Mouse (Mus musculus) small intestine, adult 2 months (tissue): ENCODE measurements around the gene Maml3. TPM values are rescaled to one million over a fixed set of nuclear protein-coding genes. Genes with fewer than 3 reads are reported as not detected.

Experiments
- H3K27ac ChIP-seq: fragments of 200-500 bp; 2 replicates; pipeline ENCODE4 v1.5.1; 2012; ENCODE audit warnings: low read depth, low read length, control low read depth, inconsistent platforms; ENCODE audit not compliant: insufficient read depth
- H3K27me3 ChIP-seq: fragments of 200-500 bp; 2 replicates; pipeline ENCODE4 v1.6.1; 2012; ENCODE audit warnings: mild to moderate bottlenecking, moderate library complexity, low read length, inconsistent platforms; ENCODE audit not compliant: control insufficient read depth, insufficient read depth
- H3K36me3 ChIP-seq: fragments of 200-500 bp; 2 replicates; pipeline ENCODE4 v1.6.1; 2012; ENCODE audit warnings: mild to moderate bottlenecking, low read length, control low read depth, inconsistent platforms; ENCODE audit not compliant: control insufficient read depth, insufficient read depth
- H3K4me1 ChIP-seq: fragments of 200-500 bp; 2 replicates; pipeline ENCODE4 v1.6.1; 2012; ENCODE audit warnings: low read length, inconsistent platforms, mixed read lengths; ENCODE audit not compliant: control insufficient read depth, insufficient read depth, insufficient read length
- H3K4me3 ChIP-seq: fragments of 200-500 bp; 2 replicates; pipeline ENCODE4 v1.5.1; 2012; ENCODE audit warnings: low read depth, mild to moderate bottlenecking, control low read depth, inconsistent platforms, low read length, moderate library complexity
- CTCF ChIP-seq: fragments of 200-500 bp; IDR thresholded peaks from 2 replicates; pipeline ENCODE4 v1.5.1; 2012; ENCODE audit warnings: low read depth, mild to moderate bottlenecking, control low read depth, inconsistent platforms, low read length, moderate library complexity, mixed read lengths; ENCODE audit not compliant: insufficient replicate concordance, insufficient read length; ENCODE audit errors: extremely low read depth
- POLR2A ChIP-seq: fragments of 200-500 bp; IDR thresholded peaks from 2 replicates; pipeline ENCODE4 v1.6.1; 2012; ENCODE audit warnings: low read depth, mild to moderate bottlenecking, control low read depth, inconsistent platforms, low read length, moderate library complexity
- WGBS: fragments of 180-500 bp; shearing (Covaris S2); methylation state at CpG from one replicate; pipeline ENCODE4 v1.1.7; 2018; 5-methylcytosine and 5-hydroxymethylcytosine counted together
- polyA plus RNA-seq: library from polyadenylated mRNA; depleted of rRNA; stranded (reverse); fragments of >200 nt; gene quantifications from 2 replicates; pipeline ENCODE4 v1.2.3, GENCODE M21; 2012

Gene Maml3
- polyA plus RNA-seq, 1 experiment: 3.2 TPM

GRCm38 (mm10) chr3:51674963-51675362, 429.9 kb downstream of the Maml3 start:
- H3K36me3 ChIP-seq: peaks cover 22% of the 10 kb centered on the region
- WGBS: 77% methylated on average over 3 of the region's 3 CpGs
- H3K27me3 ChIP-seq: no peaks in the 10 kb centered on the region
- H3K4me1 ChIP-seq: peaks cover 32% of the 10 kb centered on the region
- no peak overlapping the region for H3K27ac ChIP-seq
- H3K4me3 ChIP-seq: no peak overlapping the region
- TF ChIP-seq POLR2A (no peak), CTCF (no peak)

GRCm38 (mm10) chr3:51673408-51674086, 431.3 kb downstream of the Maml3 start:
- Histone ChIP-seq H3K4me3 (peak overlapping the region; percentile 19; the same call in 1 of the 2 replicates), H3K27me3 (no peaks in the 10 kb centered on the region), H3K4me1 (peaks cover 37% of the 10 kb centered on the region), H3K36me3 (peaks cover 23% of the 10 kb centered on the region), H3K27ac (peak overlapping the region; percentile 96)
- no peak for TF ChIP-seq POLR2A
- peak; percentile 74; the same call in 1 of the 2 replicates for TF ChIP-seq CTCF
- 31% methylated on average over 21 of the region's 21 CpGs for WGBS

DNA sequence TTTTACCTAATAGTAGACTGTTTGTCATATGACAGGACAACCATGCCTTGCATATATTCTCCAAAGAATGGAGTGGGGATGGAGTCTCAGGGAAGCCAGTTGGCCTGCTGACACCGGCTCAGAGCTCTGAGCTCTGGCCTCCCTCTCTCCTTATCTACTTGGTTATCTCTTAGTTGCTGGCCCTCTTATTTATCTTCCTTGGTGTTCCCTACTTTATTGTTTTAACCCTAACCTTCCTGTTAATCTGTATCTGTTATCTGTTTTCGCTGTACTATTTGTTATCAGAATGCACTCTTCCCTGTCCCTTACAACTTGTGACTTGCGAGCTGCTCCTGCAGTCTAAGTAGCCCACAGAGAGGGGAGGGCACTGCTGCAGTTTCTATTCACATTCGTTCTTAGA, 432.2 kb downstream of the Maml3 start:
- peaks cover 19% of the 10 kb centered on the region for H3K36me3 ChIP-seq
- peak overlapping the region; percentile 96 for H3K27ac ChIP-seq
- TF ChIP-seq POLR2A (no peak), CTCF (no peak)
- 27% methylated on average over 4 of the region's 4 CpGs for WGBS
- no peak overlapping the region for H3K4me3 ChIP-seq
- no peaks in the 10 kb centered on the region for H3K27me3 ChIP-seq
- H3K4me1 ChIP-seq: peaks cover 39% of the 10 kb centered on the region

- TF ChIP-seq POLR2A (no peak), CTCF (no peak)
- WGBS: 57% methylated on average over 1 of the region's 1 CpGs
- no peak overlapping the region for H3K4me3 ChIP-seq
- peaks cover 41% of the 10 kb centered on the region for H3K4me1 ChIP-seq
- peak overlapping the region; percentile 87 for H3K27ac ChIP-seq
- no peaks in the 10 kb centered on the region for H3K27me3 ChIP-seq
- peaks cover 14% of the 10 kb centered on the region for H3K36me3 ChIP-seq
These were observed 433.8 kb downstream of the Maml3 start for GRCm38 (mm10) chr3:51671071-51671469.

- H3K36me3 ChIP-seq: peaks cover 16% of the 10 kb centered on the region
- no peaks in the 10 kb centered on the region for H3K27me3 ChIP-seq
- H3K4me3 ChIP-seq: no peak overlapping the region
- no peak for TF ChIP-seq POLR2A
- TF ChIP-seq CTCF: no peak
- H3K27ac ChIP-seq: peak overlapping the region; percentile 87
- 38% methylated on average over 5 of the region's 5 CpGs for WGBS
- H3K4me1 ChIP-seq: peaks cover 41% of the 10 kb centered on the region
These were observed 434.3 kb downstream of the Maml3 start for GRCm38 (mm10) chr3:51670414-51671070.

DNA sequence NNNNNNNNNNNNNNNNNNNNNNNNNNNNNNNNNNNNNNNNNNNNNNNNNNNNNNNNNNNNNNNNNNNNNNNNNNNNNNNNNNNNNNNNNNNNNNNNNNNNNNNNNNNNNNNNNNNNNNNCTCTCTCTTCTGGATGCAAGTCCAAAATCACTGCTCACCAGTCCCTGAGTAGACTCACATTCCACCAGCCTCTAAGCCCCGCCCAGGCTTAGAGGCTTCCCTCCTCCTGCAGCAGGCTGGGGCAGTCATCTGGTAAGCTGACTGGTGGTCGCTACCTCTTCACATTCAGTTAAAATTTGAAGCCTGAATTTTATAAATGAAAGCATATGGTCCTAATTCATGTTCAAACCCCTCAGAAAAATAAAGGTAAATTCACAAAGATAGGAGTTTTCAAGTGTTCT, 436.3 kb downstream of the Maml3 start:
- WGBS: 76% methylated on average over 2 of the region's 2 CpGs
- TF ChIP-seq POLR2A (no peak), CTCF (no peak)
- H3K4me3 ChIP-seq: no peak overlapping the region

GRCm38 (mm10) chr3:51662557-51662956, 442.3 kb downstream of the Maml3 start:
- Histone ChIP-seq H3K36me3 (peaks cover 13% of the 10 kb centered on the region), H3K27me3 (no peaks in the 10 kb centered on the region), H3K27ac (peak overlapping the region; percentile 96), H3K4me1 (peaks cover 13% of the 10 kb centered on the region; the same call in 1 of the 2 replicates), H3K4me3 (peak overlapping the region; percentile 67)
- WGBS: 11% methylated on average over 6 of the region's 6 CpGs
- TF ChIP-seq CTCF (no peak), POLR2A (no peak)

More for the DNA sequence above, 436.3 kb downstream of the Maml3 start:
- Histone ChIP-seq H3K27ac (no peak overlapping the region), H3K27me3 (no peaks in the 10 kb centered on the region), H3K36me3 (peaks cover 21% of the 10 kb centered on the region), H3K4me1 (peaks cover 36% of the 10 kb centered on the region)
